Mouse (Mus musculus) liver, postnatal 0 days (tissue): ENCODE data around the gene Ube4b.

Experiments
- CTCF ChIP-seq: sonication (generic); IDR thresholded peaks from 2 replicates; pipeline ENCODE4 v1.5.1; 2016; ENCODE audit warnings: antibody characterized with exemption, low read depth
- EP300 ChIP-seq: IDR thresholded peaks from 2 replicates; pipeline ENCODE4 v1.6.1; 2016; ENCODE audit warnings: antibody characterized with exemption, low read depth, mild to moderate bottlenecking

DNA sequence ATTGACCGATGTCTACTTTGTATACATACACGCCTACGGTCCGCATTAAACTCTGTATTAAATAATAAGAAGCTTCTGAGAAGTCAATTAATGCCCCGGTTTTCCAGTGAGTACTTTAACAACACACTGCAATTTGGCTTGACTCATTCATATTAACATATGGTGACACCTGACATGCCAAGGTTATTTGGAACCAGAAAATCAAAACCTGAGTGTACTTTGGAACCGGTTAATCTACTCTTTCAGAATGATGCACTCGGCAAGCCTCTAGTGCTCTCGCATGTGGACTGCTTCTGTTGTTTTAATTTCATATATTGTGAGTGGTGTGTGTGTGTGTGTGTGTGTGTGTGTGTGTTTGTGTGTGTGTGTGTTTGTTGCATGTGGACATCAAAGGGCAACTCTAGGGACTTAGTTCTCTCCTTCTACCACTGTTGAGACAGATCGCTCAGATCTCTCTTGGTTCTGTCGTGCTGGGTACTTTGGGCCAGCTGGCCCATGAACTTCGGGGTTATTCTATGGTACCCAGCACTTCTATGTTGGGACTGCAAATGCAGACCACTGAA is 112.2 kb downstream of the Ube4b start:
- TF ChIP-seq EP300 = no peak
- no peak for TF ChIP-seq CTCF
